In genomic region chr12:8313270-8313771, GRCm38 (mm10) we compare ENCODE assay signal across 8 mouse cellular contexts. TPM values are rescaled to one million over a fixed set of nuclear protein-coding genes. Genes with fewer than 3 reads are reported as not detected.
DNase-seq lines count a peak whose midpoint lies in the region; ATAC-seq lines count a peak whose summit lies in the region.

TSS of gene Hs1bp3 (plus strand) at chr12:8313432.

- peak; percentile 89 for DNase-seq in Muller cell, postnatal 12 days (ENCODE audit: inconsistent ontology term)
- peak; percentile 83 for DNase-seq in cerebellum, adult 9-10 months
- DNase-seq in frontal cortex, adult 2 months (ENCODE audit: extremely low spot score in 1 of 2, low spot score in 1 of 2): peak; percentile 44 to 87
- peak; percentile 97 for DNase-seq in hindbrain, embryonic 11.5 days (ENCODE audit: low spot score)
- peak; percentile 88 to 94 for DNase-seq in layer of hippocampus, postnatal 25 days (ENCODE audit: extremely low spot score in 1 of 2, low spot score in 1 of 2)
- peak; percentile 86 for DNase-seq in lung, postnatal 25 days (ENCODE audit: low spot score)
- peak; percentile 78 for DNase-seq in retina, adult 2 months (ENCODE audit: low read depth, low spot score)
- DNase-seq in thymus, postnatal 36 days: peak; percentile 82 to 84

- H3K27me3 ChIP-seq in hindbrain, embryonic 11.5 days (ENCODE audit: control insufficient read depth, insufficient read depth, low read length): no peaks in the 10 kb centered on the region; the same call in 1 of the 2 replicates

- H3K9me3 ChIP-seq in hindbrain, embryonic 11.5 days (ENCODE audit: control insufficient read depth, low read length): no peaks in the 10 kb centered on the region

- no peaks in the 10 kb centered on the region for H3K36me3 ChIP-seq in hindbrain, embryonic 11.5 days (ENCODE audit: control insufficient read depth, insufficient read depth, low read length)

- peak within 1 kb of the TSS; percentile 71 for H3K9ac ChIP-seq in hindbrain, embryonic 11.5 days (ENCODE audit: low read depth, low read length)

- WGBS in hindbrain, embryonic 11.5 days: 3% methylated on average over 38 of the region's 38 CpGs

- peak; percentile 88 for ATAC-seq in hindbrain, embryonic 11.5 days (ENCODE audit: low FRiP score)

- 0 out of 2 replicates have a peak, but pooled peaks cover 2% of the 10 kb centered on the region for H3K4me1 ChIP-seq in hindbrain, embryonic 11.5 days (replicated peaks; ENCODE audit: control insufficient read depth, insufficient read depth, low read length)

- H3K27ac ChIP-seq in hindbrain, embryonic 11.5 days (ENCODE audit: low read depth, low read length): no peak within 1 kb of the TSS

- peak within 1 kb of the TSS; percentile 56 for H3K4me3 ChIP-seq in hindbrain, embryonic 11.5 days (ENCODE audit: low read depth, low read length)

- peak within 1 kb of the TSS; percentile 77 for H3K4me2 ChIP-seq in hindbrain, embryonic 11.5 days (replicated peaks; ENCODE audit: low read depth, low read length)

RNA-seq across cellular contexts. Expression of gene Hs1bp3, which starts in this region (rescaled TPM):
- 12.8 and 13.5 TPM in 2 replicates for polyA plus RNA-seq in frontal cortex, adult 2 months (2012; rRNA removed)
- 6.9 TPM in 2 replicates for polyA plus RNA-seq in hindbrain, embryonic 11.5 days (2014; fragmentation: Nextera tagmentation; extraction: Ambion mirVana)
- total RNA-seq in layer of hippocampus, postnatal 25 days (2021): 10 to 100 TPM; 11.1 to 11.3 TPM
